Mouse (Mus musculus) cerebellum, adult 8-10 months (tissue): Measurements from ENCODE around the gene Gm20388.
A peak's percentile ranks its signal among the peaks of the same experiment; 100 is the strongest.
"Not testable (repeated sequence)": the region's sequence is repeated elsewhere in the genome, so short reads cannot be mapped to it uniquely, and the experiment has no call there.

Source experiments
- DNase-seq: peaks from one replicate; pipeline ENCODE4 v3.0.0; 2022

The Gm20388 gene

DNA sequence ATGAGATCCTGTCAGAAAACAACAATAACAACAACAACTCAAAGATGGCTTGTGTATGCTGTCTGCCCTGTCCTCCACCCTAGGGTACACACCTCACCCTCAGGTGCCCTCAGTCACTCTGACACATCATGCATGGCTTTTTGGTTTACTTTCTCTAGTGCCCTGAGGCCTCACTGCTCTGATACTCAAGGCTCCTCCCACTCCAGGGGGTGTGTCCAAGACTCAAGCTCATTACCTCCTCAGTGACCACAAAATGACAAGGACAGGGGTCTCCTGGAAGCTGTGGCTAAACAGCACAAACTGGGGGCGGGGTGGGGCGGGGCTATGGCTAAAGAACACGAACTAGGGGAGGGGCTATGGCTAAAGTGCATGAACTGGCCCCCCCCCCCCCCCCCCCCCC is 2393.4 kb downstream of the Gm20388 start:
- DNase-seq: no peak

- no peak for DNase-seq
Measured at GRCm38 (mm10) chr8:122306660-122307399, 2396.2 kb downstream of the Gm20388 start.

DNA sequence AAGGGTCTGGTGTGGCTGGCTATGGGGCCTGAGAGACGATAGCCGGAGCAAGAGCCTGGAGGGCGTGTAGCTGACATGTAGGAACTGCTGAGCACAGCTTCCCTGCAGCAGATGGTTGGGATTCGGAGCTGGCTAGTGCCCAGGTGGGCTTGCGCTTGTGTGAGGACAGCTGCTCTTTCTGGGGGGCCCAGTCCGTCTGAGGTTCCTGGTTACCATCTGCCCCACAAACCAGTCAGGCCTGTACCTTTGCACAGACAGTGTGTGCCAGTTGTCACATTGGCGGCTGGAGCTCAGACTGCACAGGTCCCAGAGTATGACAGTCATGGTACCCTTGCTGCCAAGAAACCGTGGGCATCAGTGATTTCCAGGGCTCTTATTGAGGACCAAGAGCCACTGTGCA is 2397.2 kb downstream of the Gm20388 start:
- peak; percentile 37 for DNase-seq

DNA sequence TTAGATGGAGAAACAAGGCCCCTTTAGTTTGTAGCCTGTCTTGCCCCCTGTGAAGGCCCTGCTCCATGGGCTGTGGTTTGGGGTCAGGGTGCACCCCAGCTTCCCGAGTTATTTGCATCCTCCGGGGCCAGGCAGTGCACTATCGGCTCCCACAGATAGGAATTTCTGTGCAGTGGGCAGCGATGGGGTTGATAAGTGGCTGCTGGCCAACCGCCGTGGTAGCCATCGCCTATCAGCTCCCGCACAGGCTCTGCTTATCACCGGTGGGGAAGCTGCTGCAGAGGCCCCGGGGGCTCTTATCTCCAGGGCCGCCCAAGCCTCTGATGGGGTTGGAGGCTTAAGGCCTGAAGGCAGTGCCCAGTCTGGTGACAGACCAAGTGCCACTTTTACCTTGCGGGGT is 2398.6 kb downstream of the Gm20388 start:
- no peak for DNase-seq

- no peak for DNase-seq
Measured at GRCm38 (mm10) chr8:122311115-122311514, 2400.5 kb downstream of the Gm20388 start.

DNA sequence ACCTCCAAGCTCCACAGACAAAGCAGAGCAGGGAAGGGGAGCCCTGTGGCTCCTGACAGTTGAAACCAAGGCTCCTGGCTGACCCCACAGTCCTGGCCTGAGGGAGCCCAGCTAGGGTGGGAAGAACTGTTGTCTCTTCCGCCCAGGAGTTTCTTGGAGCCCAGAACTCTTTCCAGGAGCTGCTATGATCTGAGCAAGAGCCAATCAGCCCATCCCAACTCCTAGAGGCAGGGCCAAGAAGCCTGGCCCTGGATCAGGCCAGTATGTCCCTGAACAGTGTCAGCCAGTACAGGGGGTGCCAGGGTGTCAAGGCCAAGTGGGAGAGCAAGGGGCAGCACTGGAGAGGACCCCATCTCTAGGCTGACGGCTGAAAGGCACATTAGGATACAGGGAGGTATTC is 2401.9 kb downstream of the Gm20388 start:
- DNase-seq: no peak

DNA sequence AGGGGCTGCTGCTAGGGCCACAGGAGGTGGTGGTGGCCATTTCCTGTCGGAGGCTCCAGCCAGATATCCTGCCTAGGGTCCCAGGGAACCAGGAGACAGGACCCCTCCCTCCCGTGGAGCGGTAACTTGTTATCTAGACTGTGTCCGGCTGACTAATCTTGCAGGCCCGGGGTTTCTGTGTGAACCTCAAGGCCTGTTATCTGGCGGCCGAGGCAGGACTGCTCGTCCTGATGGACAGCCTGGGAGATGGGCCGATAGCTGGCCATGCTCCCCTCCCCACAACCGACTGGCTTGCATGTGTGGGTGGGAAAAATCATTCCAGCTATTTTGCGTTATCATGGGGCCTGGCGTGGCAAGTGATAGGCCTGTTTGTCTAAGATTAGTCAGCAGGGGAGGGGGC is 2402.7 kb downstream of the Gm20388 start:
- DNase-seq: no peak

DNA sequence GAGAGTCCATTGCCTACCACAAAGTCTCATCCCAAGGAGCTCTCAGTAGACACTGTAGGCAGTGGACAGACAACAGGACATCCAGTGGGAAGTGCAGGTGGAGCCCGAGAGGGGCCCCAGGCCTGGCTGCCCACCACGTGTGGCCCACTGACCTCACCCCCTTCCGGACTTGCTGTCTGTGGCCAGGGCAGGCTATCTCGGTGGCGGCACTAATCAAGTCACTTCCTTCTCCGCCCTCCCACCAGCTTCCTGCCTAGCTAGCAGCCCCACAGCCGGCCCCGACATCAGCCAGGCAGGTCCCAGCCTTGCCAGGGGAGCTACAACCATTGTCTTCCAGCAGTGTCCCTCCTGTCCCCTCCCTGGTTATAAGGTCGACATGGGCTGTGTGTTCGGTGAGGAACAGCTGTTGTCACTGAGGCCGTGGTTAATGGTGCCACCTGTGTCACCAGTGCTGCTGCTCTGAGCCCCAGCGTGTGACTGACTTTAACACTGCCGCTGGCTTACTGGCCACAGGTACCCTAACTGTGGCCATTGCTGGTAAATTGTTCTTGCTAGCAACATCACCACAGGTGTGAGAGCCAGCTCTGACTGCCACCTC is 2404.4 kb downstream of the Gm20388 start:
- DNase-seq: no peak

- DNase-seq: no peak
Measured at GRCm38 (mm10) chr8:122316402-122316801, 2405.8 kb downstream of the Gm20388 start.

DNA sequence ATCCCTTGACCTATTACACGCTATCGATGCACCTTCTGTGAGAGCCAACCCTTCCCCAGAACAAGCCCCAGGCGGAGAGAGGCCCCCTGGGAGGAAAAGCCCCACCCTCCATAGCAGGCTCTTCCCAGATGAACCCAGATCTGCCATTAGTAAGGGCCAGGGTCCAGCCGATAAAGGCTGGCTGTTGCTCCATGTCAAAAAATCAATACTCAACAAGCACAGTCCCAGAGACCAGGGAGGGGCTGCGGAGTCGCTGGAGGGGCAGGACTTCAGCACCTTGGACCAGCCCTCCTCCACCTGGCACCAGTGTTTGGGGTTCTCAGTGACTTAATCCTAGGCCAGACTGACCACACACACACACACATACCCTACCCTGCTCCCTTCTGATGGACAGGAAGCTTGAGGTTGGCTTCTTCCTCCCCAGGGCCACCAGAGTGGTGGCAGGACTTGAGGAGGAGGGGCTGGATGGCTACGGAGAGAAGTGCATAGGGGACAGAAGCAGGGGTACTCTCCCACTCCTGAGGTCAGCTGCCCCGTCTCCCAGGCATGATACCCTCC is 2407.4 kb downstream of the Gm20388 start:
- DNase-seq: no peak

- DNase-seq: no peak
Measured at GRCm38 (mm10) chr8:122319045-122319707, 2408.5 kb downstream of the Gm20388 start.

GRCm38 (mm10) chr8:122319708-122320075 is 2409.1 kb downstream of the Gm20388 start:
- no peak for DNase-seq

DNA sequence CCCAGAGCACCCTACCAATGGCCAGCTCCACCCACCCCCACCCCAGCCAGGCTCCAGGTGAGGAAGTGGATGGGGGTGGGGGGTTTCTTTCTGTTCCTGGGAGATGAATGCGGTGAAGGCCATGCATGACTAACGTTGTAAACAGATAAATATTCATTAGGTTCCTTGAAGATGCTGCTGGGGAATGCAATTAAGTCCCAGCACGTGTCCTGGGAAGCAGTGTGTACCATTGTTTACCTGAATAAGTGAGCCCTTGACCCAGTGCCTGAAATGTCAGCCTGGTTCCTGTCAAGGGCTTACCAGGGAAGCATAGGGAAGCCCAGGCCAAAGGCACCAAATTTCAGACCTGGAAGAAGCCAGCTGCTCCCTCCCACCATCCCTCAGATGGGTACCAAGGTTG is 2409.9 kb downstream of the Gm20388 start:
- no peak for DNase-seq

GRCm38 (mm10) chr8:122321455-122321921 is 2410.8 kb downstream of the Gm20388 start:
- no peak for DNase-seq

DNA sequence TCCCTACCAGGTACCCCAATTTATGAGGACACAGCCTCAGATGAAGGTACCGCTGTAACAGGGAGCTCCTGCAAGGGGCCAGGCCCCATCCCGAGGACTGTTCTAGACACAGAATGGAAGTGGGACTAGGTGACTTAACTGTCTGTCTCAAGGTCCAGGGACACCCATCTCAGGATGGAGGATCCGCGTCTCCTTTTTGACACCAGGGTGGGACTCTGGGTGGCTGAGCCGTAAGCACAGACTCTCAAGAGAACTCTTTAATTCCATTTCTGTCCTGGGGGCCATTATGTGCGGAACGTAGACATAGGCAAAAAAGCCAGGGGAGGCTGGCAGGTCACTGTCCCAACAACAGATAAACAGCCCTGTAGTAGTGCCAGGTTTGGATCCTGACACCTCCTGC is 2411.5 kb downstream of the Gm20388 start:
- DNase-seq: no peak

GRCm38 (mm10) chr8:122322792-122323191 is 2412.2 kb downstream of the Gm20388 start:
- DNase-seq: no peak

DNA sequence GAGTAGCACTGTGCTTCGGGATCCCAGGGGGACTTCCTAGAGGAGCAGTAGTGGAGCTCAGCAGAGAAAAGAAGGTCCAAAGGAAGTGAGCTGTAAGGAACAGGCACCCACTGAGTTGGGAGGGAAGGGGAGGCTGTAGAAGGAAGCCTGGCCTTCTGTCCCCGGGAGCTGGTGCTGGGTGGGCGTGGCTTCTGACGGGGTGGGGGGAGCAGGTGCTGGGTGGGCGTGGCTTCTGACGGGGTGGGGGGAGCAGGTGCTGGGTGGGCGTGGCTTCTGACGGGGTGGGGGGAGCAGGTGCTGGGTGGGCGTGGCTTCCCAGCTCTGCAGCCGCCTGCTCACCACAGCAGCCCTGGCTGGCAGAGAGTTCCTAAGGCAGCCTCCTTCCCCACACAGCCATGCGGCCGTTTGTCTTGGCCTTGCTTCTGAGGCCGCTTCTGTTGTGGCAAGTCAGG is 2413.3 kb downstream of the Gm20388 start:
- DNase-seq: not testable (repeated sequence)

GRCm38 (mm10) chr8:122325196-122325595 is 2414.6 kb downstream of the Gm20388 start:
- DNase-seq: no peak

GRCm38 (mm10) chr8:122326114-122326542 is 2415.5 kb downstream of the Gm20388 start:
- no peak for DNase-seq

GRCm38 (mm10) chr8:122329072-122329471 is 2418.4 kb downstream of the Gm20388 start:
- DNase-seq: no peak

GRCm38 (mm10) chr8:122329553-122330239 is 2419.1 kb downstream of the Gm20388 start:
- no peak for DNase-seq

- DNase-seq: no peak
Measured at GRCm38 (mm10) chr8:122330446-122331133, 2419.9 kb downstream of the Gm20388 start.
